Mouse (Mus musculus) layer of hippocampus, adult 9-10 months (tissue): ENCODE measurements around the gene Cebpb.

Source experiments
- DNase-seq: peaks from one replicate; pipeline ENCODE4 v3.0.0; 2022; ENCODE audit warnings: low spot score

The Cebpb gene

GRCm38 (mm10) chr2:167721159-167721882, 32.6 kb downstream of the Cebpb start:
- no peak for DNase-seq

GRCm38 (mm10) chr2:167722538-167722937, 33.8 kb downstream of the Cebpb start:
- DNase-seq = no peak

GRCm38 (mm10) chr2:167723589-167724206, 35.0 kb downstream of the Cebpb start:
- no peak for DNase-seq

DNA sequence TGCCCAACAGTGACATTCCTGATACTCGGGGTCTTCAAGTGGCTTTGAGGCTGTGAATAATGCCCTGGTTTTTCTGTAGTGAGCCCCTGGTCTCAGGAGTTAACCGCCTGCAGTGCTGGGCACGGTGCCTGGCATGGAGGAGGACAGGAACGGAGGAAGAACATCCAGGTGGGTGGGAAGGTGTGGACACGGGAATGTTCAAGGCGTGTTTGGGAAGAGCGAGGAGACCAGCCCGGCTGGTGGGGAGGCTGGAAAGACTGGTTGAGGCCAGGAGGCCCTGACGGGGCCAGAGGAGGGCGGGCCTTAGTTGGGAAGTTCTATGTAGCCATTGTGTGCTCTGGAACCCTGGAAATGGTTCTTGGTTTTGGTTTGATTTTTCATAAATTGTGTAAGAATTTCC, 37.2 kb downstream of the Cebpb start:
- DNase-seq = no peak

DNA sequence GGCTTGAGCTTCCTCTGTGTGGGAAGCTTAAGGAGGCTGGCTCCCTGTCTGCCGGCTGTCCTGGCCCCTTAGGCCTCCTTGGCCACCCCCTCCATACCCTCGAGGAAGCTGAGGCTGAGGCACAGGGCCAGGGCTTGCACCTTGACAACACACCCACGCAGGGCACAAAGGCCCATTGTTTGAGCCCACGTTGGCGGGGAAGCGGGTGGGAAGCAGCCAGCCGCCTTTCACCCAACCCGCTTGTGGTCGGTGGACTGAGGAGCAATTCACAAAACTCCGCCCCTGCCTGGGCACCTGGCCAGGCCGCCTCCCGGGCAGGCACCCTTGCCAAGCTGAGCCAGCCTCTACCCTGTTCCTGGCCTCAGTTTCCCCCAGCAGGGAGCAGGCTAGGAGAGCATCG, 38.4 kb downstream of the Cebpb start:
- no peak for DNase-seq

GRCm38 (mm10) chr2:167730036-167730435, 41.3 kb downstream of the Cebpb start:
- no peak for DNase-seq

- DNase-seq = no peak
These were observed 42.4 kb downstream of the Cebpb start for GRCm38 (mm10) chr2:167731149-167731548.

- DNase-seq = no peak
These were observed 46.1 kb downstream of the Cebpb start for GRCm38 (mm10) chr2:167734861-167735260.

- DNase-seq = no peak
These were observed 50.3 kb downstream of the Cebpb start for GRCm38 (mm10) chr2:167739030-167739429.
